Mouse (Mus musculus): ENCODE measurements around the gene Gpkow. TPM values are rescaled to one million over a fixed set of nuclear protein-coding genes. Genes with fewer than 3 reads are reported as not detected.
"Not testable (repeated sequence)": the region's sequence is repeated elsewhere in the genome, so short reads cannot be mapped to it uniquely, and the experiment has no call there.

Gpkow gene
- polyA plus RNA-seq, 1 experiment from 2014 or later: 49.0 TPM

DNA sequence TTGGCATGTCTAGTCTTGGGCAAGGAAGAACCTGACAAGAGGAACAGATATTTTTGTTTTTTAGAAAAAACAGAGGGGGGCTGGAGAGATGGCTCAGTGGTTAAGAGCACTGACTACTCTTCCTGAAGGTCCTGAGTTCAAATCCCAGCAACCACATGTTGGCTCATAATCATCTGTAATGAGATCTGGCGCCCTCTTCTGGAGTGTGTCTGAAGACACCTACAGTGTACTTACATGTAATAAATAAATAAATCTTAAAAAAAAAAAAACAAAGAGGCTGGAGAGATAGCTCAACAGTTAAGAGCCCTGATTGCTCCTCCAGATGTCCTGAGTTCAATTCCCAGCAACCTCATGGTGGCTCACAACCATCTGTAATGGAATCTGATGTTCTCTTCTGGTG lies 19.1 kb downstream of the Gpkow start:
- H3K4me2 ChIP-seq (ENCODE audit: low read length); H3K4me3 ChIP-seq (ENCODE audit: low read depth, low read length); H3K4me1 ChIP-seq (ENCODE audit: control insufficient read depth, insufficient read depth, low read length); H3K9me3 ChIP-seq (replicated peaks; ENCODE audit: control insufficient read depth, low read length, poor library complexity, severe bottlenecking); H3K36me3 ChIP-seq (ENCODE audit: control insufficient read depth, insufficient read depth, low read length); H3K27ac ChIP-seq (ENCODE audit: low read length); H3K9ac ChIP-seq (ENCODE audit: low read depth, low read length); H3K27me3 ChIP-seq (ENCODE audit: control insufficient read depth, insufficient read depth, low read depth, low read length); ATAC-seq: not testable (repeated sequence)
- WGBS: 28% methylated on average over 1 of the region's 1 CpGs

DNA sequence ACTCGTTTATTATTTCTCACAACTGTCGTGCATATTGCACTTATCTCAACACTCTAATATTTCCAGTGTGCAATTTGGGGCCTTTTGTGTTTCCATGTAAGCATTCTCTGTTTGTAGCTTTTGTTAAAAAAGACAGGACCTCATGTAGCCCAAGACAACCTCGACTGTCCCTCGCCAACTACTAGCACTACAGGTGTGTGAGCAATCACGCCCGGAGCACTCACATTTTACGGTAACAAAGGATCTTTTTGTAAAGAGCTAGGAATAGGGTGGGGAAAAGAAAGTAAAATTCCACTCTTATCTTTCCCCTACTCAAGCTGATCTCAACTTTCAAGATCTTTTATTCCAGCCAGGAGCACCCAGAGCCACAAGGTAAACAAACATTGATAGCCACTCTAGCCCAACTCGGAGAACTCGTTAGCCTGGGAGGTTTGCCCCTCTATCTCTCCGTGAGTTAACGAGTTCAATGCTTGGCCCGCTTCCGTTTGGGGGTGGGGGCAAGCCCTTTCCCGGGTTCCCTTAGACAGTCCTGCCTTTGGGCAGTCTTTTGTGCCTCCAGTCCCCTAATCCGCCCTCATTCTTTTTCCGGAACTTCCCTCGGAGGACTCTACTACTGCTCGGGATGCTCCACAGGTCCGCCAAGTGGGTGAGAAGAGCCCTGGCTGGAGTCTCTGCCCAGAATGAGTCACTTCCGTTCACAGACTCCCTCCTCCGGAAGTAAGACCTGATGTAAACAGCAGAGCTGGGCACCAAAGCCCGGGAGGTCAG lies 24.8 kb downstream of the Gpkow start, which contains the start of gene Gm45208:
Gene Gm45208, plus strand, starts transcription at position 732 of the 768 bp plus-strand sequence.
- peak within 1 kb of the TSS; percentile 70 for H3K9ac ChIP-seq (ENCODE audit: low read depth, low read length)
- H3K27me3 ChIP-seq (ENCODE audit: control insufficient read depth, insufficient read depth, low read depth, low read length): no peaks in the 10 kb centered on the region
- H3K4me1 ChIP-seq (ENCODE audit: control insufficient read depth, insufficient read depth, low read length): peaks cover 6% of the 10 kb centered on the region
- peak within 1 kb of the TSS; percentile 75 for H3K4me2 ChIP-seq (ENCODE audit: low read length)
- H3K9me3 ChIP-seq (replicated peaks; ENCODE audit: control insufficient read depth, low read length, poor library complexity, severe bottlenecking): no peaks in the 10 kb centered on the region
- H3K4me3 ChIP-seq (ENCODE audit: low read depth, low read length): peak within 1 kb of the TSS; percentile 57
- 30% methylated on average over 22 of the region's 22 CpGs for WGBS
- peak within 1 kb of the TSS; percentile 93 for H3K27ac ChIP-seq (ENCODE audit: low read length)
- peak; percentile 92 for ATAC-seq
- H3K36me3 ChIP-seq (ENCODE audit: control insufficient read depth, insufficient read depth, low read length): no peaks in the 10 kb centered on the region

DNA sequence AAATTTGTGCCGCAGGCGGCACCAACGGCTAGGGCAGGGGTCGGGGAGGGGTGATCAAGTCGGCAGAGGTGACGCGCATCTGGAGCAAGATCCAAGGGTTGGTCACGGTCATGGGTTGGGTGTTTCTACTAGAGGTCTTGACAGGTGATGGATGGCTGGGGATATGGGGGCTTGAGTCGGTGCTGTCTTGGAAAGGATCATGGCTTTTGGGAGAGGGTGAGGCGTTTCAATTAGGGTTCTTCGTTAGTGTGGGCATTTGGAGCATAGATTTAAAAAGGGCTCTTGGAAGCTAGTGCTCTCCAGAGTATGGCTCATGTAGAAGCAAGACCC lies 25.3 kb downstream of the Gpkow start:
- Histone ChIP-seq H3K36me3 (ENCODE audit: control insufficient read depth, insufficient read depth, low read length) (no peaks in the 10 kb centered on the region), H3K4me2 (ENCODE audit: low read length) (peak overlapping the region; percentile 75), H3K9ac (ENCODE audit: low read depth, low read length) (peak overlapping the region; percentile 70), H3K27me3 (ENCODE audit: control insufficient read depth, insufficient read depth, low read depth, low read length) (no peaks in the 10 kb centered on the region), H3K27ac (ENCODE audit: low read length) (peak overlapping the region; percentile 93), H3K9me3 (replicated peaks; ENCODE audit: control insufficient read depth, low read length, poor library complexity, severe bottlenecking) (no peaks in the 10 kb centered on the region), H3K4me1 (ENCODE audit: control insufficient read depth, insufficient read depth, low read length) (peaks cover 6% of the 10 kb centered on the region), H3K4me3 (ENCODE audit: low read depth, low read length) (peak overlapping the region; percentile 57)
- ATAC-seq: peak; percentile 52
- WGBS: 30% methylated on average over 11 of the region's 11 CpGs

DNA sequence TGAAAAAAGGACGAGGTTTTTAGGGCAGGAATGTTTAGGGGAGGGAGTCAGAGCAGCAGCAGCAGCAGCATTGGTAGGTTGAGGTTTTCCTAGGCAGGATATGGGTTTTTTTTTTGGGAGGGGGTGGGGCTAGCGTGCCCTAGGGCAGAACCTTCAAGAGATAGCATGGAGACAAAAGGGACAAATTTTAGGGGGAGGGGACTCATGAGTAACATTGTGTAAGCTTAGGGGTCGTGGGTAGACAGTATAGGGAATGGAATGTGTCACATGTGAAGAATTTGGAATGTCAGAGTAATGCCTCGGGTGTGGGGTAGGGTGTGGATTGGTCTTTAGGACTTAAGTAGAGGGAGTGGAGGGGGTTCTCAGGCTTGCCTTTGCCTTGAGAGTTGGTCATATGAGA lies 25.8 kb downstream of the Gpkow start:
- H3K4me1 ChIP-seq (ENCODE audit: control insufficient read depth, insufficient read depth, low read length): peaks cover 7% of the 10 kb centered on the region
- no peak for ATAC-seq
- no peaks in the 10 kb centered on the region for H3K27me3 ChIP-seq (ENCODE audit: control insufficient read depth, insufficient read depth, low read depth, low read length)
- no peak overlapping the region; the same call in 1 of the 2 replicates for H3K9ac ChIP-seq (ENCODE audit: low read depth, low read length)
- no peak overlapping the region for H3K27ac ChIP-seq (ENCODE audit: low read length)
- no peaks in the 10 kb centered on the region for H3K9me3 ChIP-seq (replicated peaks; ENCODE audit: control insufficient read depth, low read length, poor library complexity, severe bottlenecking)
- 34% methylated on average over 4 of the region's 4 CpGs for WGBS
- peak overlapping the region; percentile 75 for H3K4me2 ChIP-seq (ENCODE audit: low read length)
- H3K4me3 ChIP-seq (ENCODE audit: low read depth, low read length): peak overlapping the region; percentile 57
- no peaks in the 10 kb centered on the region for H3K36me3 ChIP-seq (ENCODE audit: control insufficient read depth, insufficient read depth, low read length)

DNA sequence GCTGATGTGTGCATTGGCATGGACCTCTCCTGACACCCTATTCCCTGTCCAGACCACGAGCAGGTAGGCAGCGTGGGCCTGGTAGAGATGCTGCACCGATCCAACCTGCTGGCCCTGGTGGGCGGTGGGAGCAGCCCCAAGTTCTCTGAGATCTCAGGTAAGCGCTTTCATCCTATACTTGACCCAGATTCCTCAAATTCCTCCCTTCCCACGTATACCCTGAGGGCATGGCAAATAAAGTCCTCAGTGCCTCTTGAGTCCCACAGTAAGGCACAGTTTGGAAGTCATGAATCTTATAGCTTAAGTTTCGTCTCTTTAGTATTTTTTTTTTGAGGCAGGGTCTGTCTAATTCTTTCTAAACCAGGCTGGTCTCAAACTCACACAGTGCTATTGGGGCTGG lies 27.2 kb downstream of the Gpkow start:
- no peak overlapping the region for H3K27ac ChIP-seq (ENCODE audit: low read length)
- H3K27me3 ChIP-seq (ENCODE audit: control insufficient read depth, insufficient read depth, low read depth, low read length): no peaks in the 10 kb centered on the region
- H3K4me1 ChIP-seq (ENCODE audit: control insufficient read depth, insufficient read depth, low read length): peaks cover 9% of the 10 kb centered on the region
- no peaks in the 10 kb centered on the region for H3K36me3 ChIP-seq (ENCODE audit: control insufficient read depth, insufficient read depth, low read length)
- no peak overlapping the region for H3K4me2 ChIP-seq (ENCODE audit: low read length)
- WGBS: 76% methylated on average over 7 of the region's 7 CpGs
- H3K4me3 ChIP-seq (ENCODE audit: low read depth, low read length): no peak overlapping the region
- H3K9ac ChIP-seq (ENCODE audit: low read depth, low read length): no peak overlapping the region
- H3K9me3 ChIP-seq (replicated peaks; ENCODE audit: control insufficient read depth, low read length, poor library complexity, severe bottlenecking): no peaks in the 10 kb centered on the region
- ATAC-seq: no peak

DNA sequence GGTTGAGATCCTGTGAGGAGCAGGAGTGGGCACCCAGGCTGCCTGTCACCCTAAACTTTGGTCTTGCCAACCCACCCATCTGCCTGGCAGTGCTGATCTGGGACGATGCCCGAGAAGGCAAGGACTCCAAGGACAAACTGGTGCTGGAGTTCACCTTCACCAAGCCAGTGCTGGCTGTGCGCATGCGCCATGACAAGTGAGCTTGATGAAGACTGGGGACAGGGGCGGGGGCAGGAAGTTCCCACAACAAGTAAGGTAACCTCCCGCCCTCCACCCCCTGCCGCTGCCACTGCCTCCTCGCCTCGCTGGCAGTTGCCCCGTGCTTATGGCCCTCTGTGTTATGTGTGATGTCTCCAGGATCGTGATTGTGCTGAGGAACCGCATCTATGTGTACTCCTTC lies 28.9 kb downstream of the Gpkow start:
- H3K4me3 ChIP-seq (ENCODE audit: low read depth, low read length): no peak overlapping the region
- no peaks in the 10 kb centered on the region for H3K36me3 ChIP-seq (ENCODE audit: control insufficient read depth, insufficient read depth, low read length)
- H3K4me1 ChIP-seq (ENCODE audit: control insufficient read depth, insufficient read depth, low read length): peaks cover 12% of the 10 kb centered on the region
- ATAC-seq: no peak
- H3K27me3 ChIP-seq (ENCODE audit: control insufficient read depth, insufficient read depth, low read depth, low read length): no peaks in the 10 kb centered on the region
- H3K27ac ChIP-seq (ENCODE audit: low read length): no peak overlapping the region
- H3K9ac ChIP-seq (ENCODE audit: low read depth, low read length): no peak overlapping the region
- 86% methylated on average over 12 of the region's 12 CpGs for WGBS
- H3K4me2 ChIP-seq (ENCODE audit: low read length): no peak overlapping the region
- H3K9me3 ChIP-seq (replicated peaks; ENCODE audit: control insufficient read depth, low read length, poor library complexity, severe bottlenecking): no peaks in the 10 kb centered on the region

DNA sequence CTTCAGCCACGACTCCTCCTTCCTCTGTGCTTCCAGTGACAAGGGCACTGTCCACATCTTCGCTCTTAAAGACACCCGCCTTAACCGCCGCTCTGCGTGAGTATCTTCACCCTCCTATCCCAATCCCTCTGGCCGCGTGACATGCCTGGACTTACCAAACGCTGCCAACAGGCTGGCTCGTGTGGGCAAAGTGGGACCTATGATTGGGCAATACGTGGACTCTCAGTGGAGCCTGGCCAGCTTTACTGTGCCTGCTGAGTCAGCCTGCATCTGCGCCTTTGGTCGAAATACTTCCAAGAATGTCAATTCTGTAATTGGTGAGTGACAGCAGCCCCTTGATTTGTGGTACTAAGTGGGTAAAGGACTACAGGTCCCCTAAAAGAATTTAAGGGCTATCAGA lies 30.2 kb downstream of the Gpkow start:
- Histone ChIP-seq H3K4me3 (ENCODE audit: low read depth, low read length) (no peak overlapping the region), H3K36me3 (ENCODE audit: control insufficient read depth, insufficient read depth, low read length) (no peaks in the 10 kb centered on the region), H3K27me3 (ENCODE audit: control insufficient read depth, insufficient read depth, low read depth, low read length) (no peaks in the 10 kb centered on the region), H3K4me2 (ENCODE audit: low read length) (no peak overlapping the region), H3K27ac (ENCODE audit: low read length) (no peak overlapping the region), H3K4me1 (ENCODE audit: control insufficient read depth, insufficient read depth, low read length) (peaks cover 12% of the 10 kb centered on the region), H3K9me3 (replicated peaks; ENCODE audit: control insufficient read depth, low read length, poor library complexity, severe bottlenecking) (no peaks in the 10 kb centered on the region), H3K9ac (ENCODE audit: low read depth, low read length) (no peak overlapping the region)
- ATAC-seq: no peak
- 91% methylated on average over 13 of the region's 13 CpGs for WGBS

DNA sequence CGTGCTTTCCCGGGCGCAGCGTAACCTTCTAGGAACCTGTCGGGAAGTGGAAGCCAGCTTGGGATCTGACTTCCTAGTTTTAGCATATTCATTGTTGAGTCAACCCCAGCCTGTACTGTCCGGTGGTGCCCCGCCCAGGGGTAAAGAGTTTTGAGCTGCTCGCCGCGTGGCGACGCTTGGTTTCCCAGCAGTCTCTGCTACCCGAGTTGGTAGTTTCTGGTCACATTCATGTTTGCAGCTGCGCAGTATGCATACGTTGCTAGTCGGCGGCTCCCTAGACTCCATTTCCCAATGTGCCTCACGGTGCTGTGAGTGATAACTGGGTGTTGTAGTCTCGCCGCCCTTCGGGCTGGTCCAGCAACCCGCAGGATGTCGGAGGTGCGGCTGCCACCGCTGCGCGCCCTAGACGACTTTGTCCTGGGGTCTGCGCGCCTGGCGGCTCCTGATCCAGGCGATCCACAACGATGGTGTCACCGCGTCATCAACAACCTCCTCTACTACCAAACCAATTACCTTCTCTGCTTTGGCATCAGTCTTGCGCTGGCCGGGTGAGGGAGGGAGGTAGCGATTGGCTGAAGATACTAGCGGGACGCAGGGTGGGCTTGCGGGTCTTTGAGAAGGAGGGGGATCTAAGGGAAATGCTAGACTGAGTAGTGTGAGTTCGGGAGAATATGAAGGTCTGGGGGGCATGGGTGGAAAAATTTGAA lies 31.4 kb downstream of the Gpkow start, which contains the start of gene Praf2:
Gene Praf2, plus strand, starts transcription at position 225 of the 707 bp plus-strand sequence.
- H3K9me3 ChIP-seq (replicated peaks; ENCODE audit: control insufficient read depth, low read length, poor library complexity, severe bottlenecking): no peaks in the 10 kb centered on the region
- peaks cover 6% of the 10 kb centered on the region; the same call in 1 of the 2 replicates for H3K4me1 ChIP-seq (ENCODE audit: control insufficient read depth, insufficient read depth, low read length)
- peak within 1 kb of the TSS; percentile 75 for H3K27ac ChIP-seq (ENCODE audit: low read length)
- H3K27me3 ChIP-seq (ENCODE audit: control insufficient read depth, insufficient read depth, low read depth, low read length): no peaks in the 10 kb centered on the region
- H3K4me2 ChIP-seq (ENCODE audit: low read length): peak within 1 kb of the TSS; percentile 55
- H3K9ac ChIP-seq (ENCODE audit: low read depth, low read length): peak within 1 kb of the TSS; percentile 65
- peak; percentile 95 for ATAC-seq
- H3K36me3 ChIP-seq (ENCODE audit: control insufficient read depth, insufficient read depth, low read length): no peaks in the 10 kb centered on the region
- 19% methylated on average over 42 of the region's 42 CpGs for WGBS
- peak within 1 kb of the TSS; percentile 49 for H3K4me3 ChIP-seq (ENCODE audit: low read depth, low read length)

DNA sequence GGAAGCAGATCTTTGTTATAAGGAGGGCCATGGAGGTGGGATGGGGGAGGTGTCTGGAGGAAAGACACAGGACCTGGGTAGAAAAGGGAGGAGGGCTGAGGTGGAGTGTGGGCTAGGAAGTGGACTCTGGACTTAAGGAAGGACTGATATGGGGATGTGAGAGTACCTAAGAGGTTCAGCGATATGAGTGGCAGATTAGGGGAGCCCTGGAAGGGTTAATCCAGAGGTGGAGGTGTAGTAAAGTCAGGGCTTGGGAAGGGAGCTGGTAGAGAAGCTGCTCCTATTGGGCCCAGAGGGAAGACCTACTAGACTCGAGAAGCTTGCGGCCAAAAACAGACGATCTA lies 32.0 kb downstream of the Gpkow start:
- no peaks in the 10 kb centered on the region for H3K9me3 ChIP-seq (replicated peaks; ENCODE audit: control insufficient read depth, low read length, poor library complexity, severe bottlenecking)
- peak overlapping the region; percentile 65 for H3K9ac ChIP-seq (ENCODE audit: low read depth, low read length)
- H3K36me3 ChIP-seq (ENCODE audit: control insufficient read depth, insufficient read depth, low read length): no peaks in the 10 kb centered on the region
- peaks cover 6% of the 10 kb centered on the region; the same call in 1 of the 2 replicates for H3K4me1 ChIP-seq (ENCODE audit: control insufficient read depth, insufficient read depth, low read length)
- peak overlapping the region; percentile 75 for H3K27ac ChIP-seq (ENCODE audit: low read length)
- WGBS: 28% methylated on average over 4 of the region's 4 CpGs
- ATAC-seq: no peak; the same call in 1 of the 2 replicates
- H3K27me3 ChIP-seq (ENCODE audit: control insufficient read depth, insufficient read depth, low read depth, low read length): no peaks in the 10 kb centered on the region
- peak overlapping the region; percentile 49 for H3K4me3 ChIP-seq (ENCODE audit: low read depth, low read length)
- peak overlapping the region; percentile 55 for H3K4me2 ChIP-seq (ENCODE audit: low read length)

All from midbrain, embryonic 16.5 days (tissue).